Mouse (Mus musculus) heart, adult 8-10 months (tissue): ENCODE measurements around the gene Mllt10. TPM values are rescaled to one million over a fixed set of nuclear protein-coding genes. Genes with fewer than 3 reads are reported as not detected.

ENCODE experiments used
- microRNA-seq: library from miRNA; unstranded; fragments of <30 nt; microRNA quantifications from one replicate; pipeline ENCODE4 v1.2.0, GENCODE M21; 2022
- total RNA-seq, 4 experiments: library from RNA; stranded (reverse); gene quantifications; 2 replicates each; pipeline ENCODE4 v1.2.4; 2022

Gene Mllt10
- total RNA-seq, 4 experiments from 2014 or later = 25.1 to 41.8 (median 30.5) TPM

Small RNA genes lying within 50 kb of the gene (microRNA-seq; reads per million reads assigned to microRNA genes)
- gene Gm23638 (not detected), gene Mir7655 (2.0 reads per million)

Other genes with a start within 250 kb of the Mllt10 start
- gene H2al2a, start 58.3 kb upstream of the Mllt10 start, total RNA-seq = not detected
- gene A930004D18Rik, start 17.5 kb upstream of the Mllt10 start, total RNA-seq = 1 to 10 TPM; 3.5 to 7.3 (median 5.5) TPM
- 1 to 10 TPM; 2.5 to 5.9 (median 3.7) TPM for gene Skida1, start 6.2 kb upstream of the Mllt10 start, total RNA-seq